Mouse (Mus musculus): Measurements from ENCODE around the gene Retreg1. TPM values are rescaled to one million over a fixed set of nuclear protein-coding genes. Genes with fewer than 3 reads are reported as not detected.
A peak's percentile ranks its signal among the peaks of the same experiment; 100 is the strongest.

Gene Retreg1
- polyA plus RNA-seq, 1 experiment from 2014 or later, result 8.0 TPM

DNA sequence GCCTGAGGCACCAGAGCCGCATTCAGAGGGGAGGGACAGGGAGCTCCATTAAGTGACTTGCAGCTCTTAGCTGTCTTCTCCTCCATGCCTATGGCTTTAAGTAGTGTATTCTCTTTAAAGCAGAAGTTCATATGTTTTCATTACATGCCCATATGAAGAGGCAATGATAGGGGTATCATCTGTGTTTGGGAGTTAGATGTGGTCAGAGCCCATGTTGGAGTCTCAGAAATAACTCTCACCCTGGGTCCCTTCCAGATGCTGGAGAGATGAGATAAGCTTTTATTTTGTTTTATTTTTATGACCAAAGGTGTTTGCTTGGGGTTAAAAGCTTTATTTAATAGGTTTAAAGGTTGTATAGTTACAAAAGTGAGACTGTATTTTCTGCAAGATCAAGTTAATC lies 67.9 kb downstream of the Retreg1 start:
- no peaks in the 10 kb centered on the region for H3K27me3 ChIP-seq (replicated peaks; ENCODE audit: control insufficient read depth, insufficient read depth, low read length)
- H3K27ac ChIP-seq (ENCODE audit: low read depth), result no peak overlapping the region
- DNase-seq (ENCODE audit: low spot score) (no peak), ATAC-seq (replicated peaks; ENCODE audit: low FRiP score, low TSS enrichment, low read depth) (no peak)
- WGBS, result 85% methylated on average over 1 of the region's 1 CpGs
- H3K4me1 ChIP-seq (replicated peaks; ENCODE audit: control insufficient read depth, insufficient read depth, low read length), result no peaks in the 10 kb centered on the region
- H3K36me3 ChIP-seq (ENCODE audit: control insufficient read depth, insufficient read depth, low read length), result no peaks in the 10 kb centered on the region
- no peak overlapping the region for H3K4me2 ChIP-seq (ENCODE audit: low read length)
- no peak overlapping the region for H3K4me3 ChIP-seq (ENCODE audit: low read depth, low read length)
- H3K9ac ChIP-seq (ENCODE audit: low read length), result no peak overlapping the region
- no peaks in the 10 kb centered on the region for H3K9me3 ChIP-seq (ENCODE audit: control insufficient read depth, low read length)

DNA sequence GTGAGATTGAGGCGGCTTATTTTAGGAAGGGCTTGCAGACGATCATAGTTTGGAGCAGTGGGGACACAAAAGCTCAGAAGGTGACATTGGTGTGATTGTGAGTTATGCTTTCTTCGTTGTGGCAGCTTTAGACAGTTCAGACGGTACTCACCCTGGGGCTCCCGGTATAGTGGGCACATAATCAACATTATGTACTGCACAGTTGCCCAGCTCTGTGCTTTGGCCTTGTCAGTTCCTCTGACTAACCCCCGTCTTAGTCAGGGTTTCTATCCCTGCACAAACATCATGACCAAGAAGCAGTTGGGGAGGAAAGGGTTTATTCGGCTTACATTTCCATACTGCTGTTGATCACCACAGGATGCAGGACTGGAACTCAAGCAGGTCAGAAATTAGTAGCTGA lies 69.9 kb downstream of the Retreg1 start:
- Histone ChIP-seq H3K36me3 (ENCODE audit: control insufficient read depth, insufficient read depth, low read length) (no peaks in the 10 kb centered on the region), H3K4me1 (replicated peaks; ENCODE audit: control insufficient read depth, insufficient read depth, low read length) (no peaks in the 10 kb centered on the region), H3K27me3 (replicated peaks; ENCODE audit: control insufficient read depth, insufficient read depth, low read length) (no peaks in the 10 kb centered on the region), H3K9me3 (ENCODE audit: control insufficient read depth, low read length) (no peaks in the 10 kb centered on the region), H3K9ac (ENCODE audit: low read length) (no peak overlapping the region), H3K4me2 (ENCODE audit: low read length) (no peak overlapping the region), H3K4me3 (ENCODE audit: low read depth, low read length) (no peak overlapping the region), H3K27ac (ENCODE audit: low read depth) (no peak overlapping the region)
- WGBS, result 91% methylated on average over 7 of the region's 7 CpGs
- DNase-seq (ENCODE audit: low spot score) (no peak), ATAC-seq (replicated peaks; ENCODE audit: low FRiP score, low TSS enrichment, low read depth) (no peak)

DNA sequence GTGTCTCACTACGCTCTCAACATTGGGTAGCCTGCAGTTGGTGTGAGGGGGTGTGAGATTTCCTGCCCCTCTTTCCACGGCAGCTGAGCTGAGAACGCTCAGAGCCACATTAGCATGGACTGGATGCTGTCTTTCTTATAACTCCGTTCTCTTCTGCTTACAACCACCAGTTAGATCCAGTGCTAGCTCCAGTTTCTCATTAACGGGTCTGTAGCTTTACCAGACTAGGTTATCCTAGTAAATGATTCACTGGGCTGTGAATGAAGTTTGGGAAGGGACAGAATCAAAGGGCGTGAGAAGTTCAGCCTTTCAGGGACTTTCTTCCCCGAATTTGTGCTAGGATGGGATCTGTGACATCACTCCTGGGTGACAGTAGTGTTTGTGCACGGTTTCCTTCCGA lies 70.7 kb downstream of the Retreg1 start:
- no peaks in the 10 kb centered on the region for H3K36me3 ChIP-seq (ENCODE audit: control insufficient read depth, insufficient read depth, low read length)
- H3K27me3 ChIP-seq (replicated peaks; ENCODE audit: control insufficient read depth, insufficient read depth, low read length), result no peaks in the 10 kb centered on the region
- no peak for DNase-seq (ENCODE audit: low spot score)
- no peak overlapping the region for H3K4me2 ChIP-seq (ENCODE audit: low read length)
- H3K9me3 ChIP-seq (ENCODE audit: control insufficient read depth, low read length), result no peaks in the 10 kb centered on the region
- H3K4me1 ChIP-seq (replicated peaks; ENCODE audit: control insufficient read depth, insufficient read depth, low read length), result no peaks in the 10 kb centered on the region
- H3K4me3 ChIP-seq (ENCODE audit: low read depth, low read length), result no peak overlapping the region
- 68% methylated on average over 9 of the region's 9 CpGs for WGBS
- ATAC-seq (replicated peaks; ENCODE audit: low FRiP score, low TSS enrichment, low read depth), result no peak
- H3K9ac ChIP-seq (ENCODE audit: low read length), result no peak overlapping the region
- H3K27ac ChIP-seq (ENCODE audit: low read depth), result no peak overlapping the region

DNA sequence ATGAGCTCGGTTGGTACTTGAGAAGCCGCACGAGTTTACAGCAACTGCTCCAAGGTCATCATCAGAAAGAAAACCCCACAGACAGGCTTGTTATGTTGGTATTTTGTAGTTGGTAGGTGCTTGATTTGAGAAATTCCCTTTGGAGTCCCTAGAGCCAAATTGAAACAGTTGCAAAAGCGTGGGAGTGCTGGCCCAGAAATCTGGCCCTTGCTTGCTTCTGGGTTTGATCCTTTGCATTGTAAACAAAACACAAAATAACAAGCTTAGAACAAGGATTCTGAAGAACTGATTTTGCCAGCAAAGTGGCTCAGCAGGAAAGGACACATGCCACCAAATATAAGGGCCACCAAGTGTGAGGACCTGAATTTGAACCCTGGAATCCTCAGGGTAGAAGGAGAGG lies 71.2 kb downstream of the Retreg1 start:
- Histone ChIP-seq H3K4me3 (ENCODE audit: low read depth, low read length) (no peak overlapping the region), H3K27me3 (replicated peaks; ENCODE audit: control insufficient read depth, insufficient read depth, low read length) (no peaks in the 10 kb centered on the region), H3K4me2 (ENCODE audit: low read length) (no peak overlapping the region), H3K9me3 (ENCODE audit: control insufficient read depth, low read length) (no peaks in the 10 kb centered on the region), H3K4me1 (replicated peaks; ENCODE audit: control insufficient read depth, insufficient read depth, low read length) (no peaks in the 10 kb centered on the region), H3K36me3 (ENCODE audit: control insufficient read depth, insufficient read depth, low read length) (no peaks in the 10 kb centered on the region), H3K27ac (ENCODE audit: low read depth) (no peak overlapping the region), H3K9ac (ENCODE audit: low read length) (no peak overlapping the region)
- WGBS, result 76% methylated on average over 4 of the region's 4 CpGs
- ATAC-seq (replicated peaks; ENCODE audit: low FRiP score, low TSS enrichment, low read depth), result no peak
- DNase-seq (ENCODE audit: low spot score), result no peak

DNA sequence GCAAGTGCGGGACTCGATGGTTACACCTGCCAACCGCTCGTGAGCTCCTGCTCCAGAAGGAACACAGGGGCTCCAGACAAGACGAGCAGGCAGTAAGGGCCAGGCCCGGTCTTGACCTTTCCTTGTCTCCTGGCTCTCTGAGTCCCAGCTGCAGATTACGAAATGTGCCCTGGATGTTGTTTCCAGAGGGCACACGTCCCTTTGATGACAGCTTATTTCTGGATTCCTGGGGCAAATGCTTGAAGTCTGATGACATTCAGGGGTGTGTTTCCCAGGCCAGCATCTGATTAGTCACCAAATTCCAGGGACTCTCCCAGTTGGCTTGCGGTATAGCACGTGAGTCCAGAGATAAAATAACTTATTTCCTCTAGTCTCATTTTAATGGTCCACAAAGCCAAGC lies 72.0 kb downstream of the Retreg1 start:
- no peaks in the 10 kb centered on the region for H3K36me3 ChIP-seq (ENCODE audit: control insufficient read depth, insufficient read depth, low read length)
- H3K4me3 ChIP-seq (ENCODE audit: low read depth, low read length), result no peak overlapping the region
- DNase-seq (ENCODE audit: low spot score) (no peak), ATAC-seq (replicated peaks; ENCODE audit: low FRiP score, low TSS enrichment, low read depth) (0 out of 2 replicates have a peak, but pooled peaks have one; percentile 19)
- H3K27ac ChIP-seq (ENCODE audit: low read depth), result no peak overlapping the region
- no peak overlapping the region for H3K9ac ChIP-seq (ENCODE audit: low read length)
- no peaks in the 10 kb centered on the region for H3K4me1 ChIP-seq (replicated peaks; ENCODE audit: control insufficient read depth, insufficient read depth, low read length)
- no peak overlapping the region for H3K4me2 ChIP-seq (ENCODE audit: low read length)
- H3K9me3 ChIP-seq (ENCODE audit: control insufficient read depth, low read length), result no peaks in the 10 kb centered on the region
- no peaks in the 10 kb centered on the region for H3K27me3 ChIP-seq (replicated peaks; ENCODE audit: control insufficient read depth, insufficient read depth, low read length)
- WGBS, result 46% methylated on average over 10 of the region's 10 CpGs

DNA sequence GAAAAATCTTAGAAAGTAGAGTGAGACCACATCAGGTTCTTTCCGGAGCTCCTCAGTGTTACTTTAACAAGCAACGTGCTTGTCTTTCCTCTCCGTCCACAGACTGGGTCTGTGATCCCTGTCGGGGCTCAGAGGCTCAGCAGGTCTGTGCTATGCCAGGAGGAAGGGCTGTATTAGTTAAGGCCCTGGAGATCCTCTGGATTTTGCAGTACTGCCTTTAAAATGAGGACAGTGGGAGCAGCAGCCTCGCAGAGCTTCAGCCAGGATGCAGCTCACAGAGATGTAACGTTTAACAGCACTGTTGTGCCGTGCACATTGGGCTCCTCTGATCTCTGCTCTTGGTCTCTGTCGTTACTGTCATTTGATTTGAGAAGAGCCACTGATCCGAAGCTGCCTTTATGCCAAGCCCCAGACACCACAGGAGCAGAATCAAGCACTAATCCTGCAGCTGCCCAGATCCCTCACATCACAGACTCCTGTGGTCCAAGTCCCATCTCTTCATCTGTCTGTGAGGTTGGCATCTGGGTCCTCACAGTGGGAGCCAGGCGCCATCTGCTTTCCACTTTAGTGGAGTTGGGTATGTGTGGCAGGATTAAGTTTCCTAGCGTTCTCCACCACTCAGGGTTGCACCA lies 72.7 kb downstream of the Retreg1 start:
- DNase-seq (ENCODE audit: low spot score) (no peak), ATAC-seq (replicated peaks; ENCODE audit: low FRiP score, low TSS enrichment, low read depth) (no peak)
- H3K4me3 ChIP-seq (ENCODE audit: low read depth, low read length), result no peak overlapping the region
- H3K4me1 ChIP-seq (replicated peaks; ENCODE audit: control insufficient read depth, insufficient read depth, low read length), result no peaks in the 10 kb centered on the region
- H3K36me3 ChIP-seq (ENCODE audit: control insufficient read depth, insufficient read depth, low read length), result no peaks in the 10 kb centered on the region
- H3K27ac ChIP-seq (ENCODE audit: low read depth), result no peak overlapping the region
- WGBS, result 60% methylated on average over 11 of the region's 11 CpGs
- no peaks in the 10 kb centered on the region for H3K27me3 ChIP-seq (replicated peaks; ENCODE audit: control insufficient read depth, insufficient read depth, low read length)
- H3K9me3 ChIP-seq (ENCODE audit: control insufficient read depth, low read length), result no peaks in the 10 kb centered on the region
- H3K9ac ChIP-seq (ENCODE audit: low read length), result no peak overlapping the region
- no peak overlapping the region for H3K4me2 ChIP-seq (ENCODE audit: low read length)

DNA sequence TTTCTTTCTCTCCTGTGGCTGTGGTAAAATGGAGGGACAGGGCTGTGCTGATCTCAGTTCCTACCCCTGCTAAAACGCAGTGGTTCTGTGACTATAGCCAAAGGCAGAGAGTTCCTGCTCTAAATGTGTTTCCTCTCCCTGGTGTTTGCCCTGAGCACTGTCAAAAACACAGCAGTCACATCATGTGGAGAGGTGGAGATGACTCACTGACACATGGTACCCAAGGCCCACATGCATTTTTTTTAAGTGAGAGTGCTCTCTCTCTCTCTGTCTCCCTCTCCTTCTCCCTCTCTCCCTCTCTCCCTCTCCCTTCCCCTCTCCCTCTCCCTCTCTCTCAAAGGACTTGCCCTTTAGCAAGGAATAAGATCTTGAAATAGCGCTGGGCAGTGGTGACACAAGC lies 73.3 kb downstream of the Retreg1 start:
- WGBS, result 75% methylated on average over 2 of the region's 2 CpGs
- Histone ChIP-seq H3K36me3 (ENCODE audit: control insufficient read depth, insufficient read depth, low read length) (no peaks in the 10 kb centered on the region), H3K4me3 (ENCODE audit: low read depth, low read length) (no peak overlapping the region), H3K27me3 (replicated peaks; ENCODE audit: control insufficient read depth, insufficient read depth, low read length) (no peaks in the 10 kb centered on the region), H3K4me2 (ENCODE audit: low read length) (no peak overlapping the region), H3K27ac (ENCODE audit: low read depth) (no peak overlapping the region), H3K4me1 (replicated peaks; ENCODE audit: control insufficient read depth, insufficient read depth, low read length) (no peaks in the 10 kb centered on the region), H3K9ac (ENCODE audit: low read length) (no peak overlapping the region), H3K9me3 (ENCODE audit: control insufficient read depth, low read length) (no peaks in the 10 kb centered on the region)
- ATAC-seq (replicated peaks; ENCODE audit: low FRiP score, low TSS enrichment, low read depth) (no peak), DNase-seq (ENCODE audit: low spot score) (no peak)

DNA sequence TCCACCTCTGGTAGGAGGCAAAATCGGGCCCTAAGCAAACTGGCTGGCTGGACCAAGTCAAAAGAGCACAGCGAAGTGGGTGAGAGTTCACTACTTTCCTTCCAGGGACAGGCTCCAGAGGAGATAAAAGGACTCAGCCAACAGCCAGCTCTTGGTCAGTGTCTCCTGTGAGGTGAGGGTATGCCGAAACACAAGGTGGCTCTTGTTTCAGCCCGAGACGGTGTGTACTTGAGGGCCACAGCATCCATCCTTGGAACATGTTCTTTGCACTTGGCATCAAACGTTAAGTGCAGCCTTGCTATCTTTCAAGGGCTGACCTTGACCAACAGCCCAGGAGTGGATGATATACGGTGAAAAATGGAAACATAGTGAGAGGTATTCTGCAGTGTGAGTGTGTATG lies 75.7 kb downstream of the Retreg1 start:
- no peak overlapping the region for H3K9ac ChIP-seq (ENCODE audit: low read length)
- no peaks in the 10 kb centered on the region for H3K27me3 ChIP-seq (replicated peaks; ENCODE audit: control insufficient read depth, insufficient read depth, low read length)
- ATAC-seq (replicated peaks; ENCODE audit: low FRiP score, low TSS enrichment, low read depth) (no peak), DNase-seq (ENCODE audit: low spot score) (no peak)
- no peak overlapping the region for H3K4me3 ChIP-seq (ENCODE audit: low read depth, low read length)
- H3K27ac ChIP-seq (ENCODE audit: low read depth), result no peak overlapping the region
- no peak overlapping the region for H3K4me2 ChIP-seq (ENCODE audit: low read length)
- H3K9me3 ChIP-seq (ENCODE audit: control insufficient read depth, low read length), result no peaks in the 10 kb centered on the region
- WGBS, result 87% methylated on average over 7 of the region's 7 CpGs
- H3K36me3 ChIP-seq (ENCODE audit: control insufficient read depth, insufficient read depth, low read length), result no peaks in the 10 kb centered on the region
- H3K4me1 ChIP-seq (replicated peaks; ENCODE audit: control insufficient read depth, insufficient read depth, low read length), result no peaks in the 10 kb centered on the region

DNA sequence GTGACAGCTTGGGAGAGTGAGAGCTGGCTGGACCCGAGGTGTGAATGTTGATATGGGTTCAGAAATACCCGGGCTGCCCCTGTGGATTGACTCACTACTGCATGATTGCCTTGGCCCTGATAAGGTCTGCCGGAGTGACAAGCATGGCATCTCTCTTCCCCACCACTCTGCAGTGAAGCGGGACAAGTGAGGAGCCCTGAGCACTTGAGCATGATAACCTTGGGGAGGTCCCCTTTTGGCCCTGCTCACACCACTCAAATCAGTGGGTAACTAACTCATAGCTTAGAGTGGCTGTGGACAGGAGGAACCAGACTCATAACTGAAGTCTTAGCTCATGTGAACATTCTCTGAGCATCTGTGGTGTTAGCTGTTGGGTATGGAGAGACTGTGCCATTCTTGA lies 77.0 kb downstream of the Retreg1 start:
- Histone ChIP-seq H3K4me2 (ENCODE audit: low read length) (no peak overlapping the region), H3K4me3 (ENCODE audit: low read depth, low read length) (no peak overlapping the region), H3K9me3 (ENCODE audit: control insufficient read depth, low read length) (peaks cover 2% of the 10 kb centered on the region; the same call in 1 of the 2 replicates), H3K36me3 (ENCODE audit: control insufficient read depth, insufficient read depth, low read length) (no peaks in the 10 kb centered on the region), H3K9ac (ENCODE audit: low read length) (no peak overlapping the region), H3K27ac (ENCODE audit: low read depth) (no peak overlapping the region), H3K4me1 (replicated peaks; ENCODE audit: control insufficient read depth, insufficient read depth, low read length) (no peaks in the 10 kb centered on the region), H3K27me3 (replicated peaks; ENCODE audit: control insufficient read depth, insufficient read depth, low read length) (no peaks in the 10 kb centered on the region)
- 77% methylated on average over 4 of the region's 4 CpGs for WGBS
- DNase-seq (ENCODE audit: low spot score), result no peak
- no peak for ATAC-seq (replicated peaks; ENCODE audit: low FRiP score, low TSS enrichment, low read depth)
